Mouse (Mus musculus) lung, embryonic 16.5 days (tissue): Measurements from ENCODE around the gene Rps29. TPM values are rescaled to one million over a fixed set of nuclear protein-coding genes. Genes with fewer than 3 reads are reported as not detected.
"Not testable (repeated sequence)": the region's sequence is repeated elsewhere in the genome, so short reads cannot be mapped to it uniquely, and the experiment has no call there.

Experiments used
- ATAC-seq: fragments of 200-750 bp; cut with Nextera tagmentation; 2 replicates; pipeline ENCODE4 v1.8.0; 2017; ENCODE audit warnings: low read depth, mild to moderate bottlenecking, moderate library complexity
- H3K27ac ChIP-seq: fragments of 300-500 bp; sonication (generic); 2 replicates; pipeline ENCODE4 v1.5.1; 2014; ENCODE audit warnings: mild to moderate bottlenecking, control low read depth, low read length
- H3K27me3 ChIP-seq: fragments of 300-500 bp; sonication (generic); 2 replicates; pipeline ENCODE4 v1.6.1; 2014; ENCODE audit warnings: low read depth, low read length, mixed read lengths; ENCODE audit not compliant: control insufficient read depth, insufficient read depth
- H3K36me3 ChIP-seq: fragments of 300-500 bp; sonication (generic); 2 replicates; pipeline ENCODE4 v1.6.1; 2014; ENCODE audit warnings: low read length; ENCODE audit not compliant: control insufficient read depth, insufficient read depth
- H3K4me1 ChIP-seq: fragments of 300-500 bp; sonication (generic); replicated peaks from 2 replicates; pipeline ENCODE4 v1.6.1; 2014; ENCODE audit warnings: low read length, mixed read lengths; ENCODE audit not compliant: control insufficient read depth, insufficient read depth
- H3K4me2 ChIP-seq: fragments of 300-500 bp; sonication (generic); 2 replicates; pipeline ENCODE4 v1.6.1; 2014; ENCODE audit warnings: low read depth, low read length, control low read depth
- H3K4me3 ChIP-seq: fragments of 300-500 bp; sonication (generic); 2 replicates; pipeline ENCODE4 v1.5.1; 2014; ENCODE audit warnings: mild to moderate bottlenecking, low read length, control low read depth
- H3K9ac ChIP-seq: fragments of 300-500 bp; sonication (generic); 2 replicates; pipeline ENCODE4 v1.6.1; 2014; ENCODE audit warnings: low read length, control low read depth
- H3K9me3 ChIP-seq: fragments of 300-500 bp; sonication (generic); 2 replicates; pipeline ENCODE4 v1.6.1; 2016; ENCODE audit warnings: low read length; ENCODE audit not compliant: control insufficient read depth
- WGBS: fragments of 180-500 bp; shearing (Covaris S2); extraction: QIAGEN DNeasy Blood & Tissue Kit; methylation state at CpG from one replicate; pipeline ENCODE4 v1.1.7; 2014; 5-methylcytosine and 5-hydroxymethylcytosine counted together
- polyA plus RNA-seq: library from polyadenylated mRNA; unstranded; fragments of >200 nt; fragmentation: Nextera tagmentation; extraction: Ambion mirVana; gene quantifications from 2 replicates; pipeline ENCODE4 v1.2.1, GENCODE M21; 2015

Rps29 gene
- polyA plus RNA-seq, 1 experiment from 2014 or later, result 1,851 TPM

GRCm38 (mm10) chr12:69166861-69167581 is 8.0 kb upstream of the Rps29 start:
- H3K9ac ChIP-seq, H3K4me3 ChIP-seq, H3K4me2 ChIP-seq, H3K36me3 ChIP-seq, H3K9me3 ChIP-seq, ATAC-seq, H3K27ac ChIP-seq, H3K27me3 ChIP-seq: not testable (repeated sequence)
- H3K4me1 ChIP-seq, result peaks cover 10% of the 10 kb centered on the region
- WGBS, result 68% methylated on average over 8 of the region's 8 CpGs

- Histone ChIP-seq H3K36me3 (no peaks in the 10 kb centered on the region), H3K4me3 (no peak overlapping the region), H3K4me1 (peaks cover 8% of the 10 kb centered on the region; the same call in 1 of the 2 replicates), H3K27ac (no peak overlapping the region), H3K9me3 (no peaks in the 10 kb centered on the region), H3K4me2 (no peak overlapping the region), H3K27me3 (no peaks in the 10 kb centered on the region), H3K9ac (no peak overlapping the region)
- WGBS, result 39% methylated on average over 3 of the region's 3 CpGs
- no peak for ATAC-seq
These were observed 5.9 kb upstream of the Rps29 start for GRCm38 (mm10) chr12:69164904-69165303.

- H3K27ac ChIP-seq, H3K4me1 ChIP-seq, H3K27me3 ChIP-seq, ATAC-seq, H3K9ac ChIP-seq, H3K36me3 ChIP-seq, H3K4me3 ChIP-seq, H3K4me2 ChIP-seq, H3K9me3 ChIP-seq: not testable (repeated sequence)
- WGBS, result 78% methylated on average over 4 of the region's 4 CpGs
These were observed 4.6 kb upstream of the Rps29 start for GRCm38 (mm10) chr12:69163586-69163985.

GRCm38 (mm10) chr12:69160677-69161076 is 1.7 kb upstream of the Rps29 start:
- peaks cover 16% of the 10 kb centered on the region for H3K36me3 ChIP-seq
- H3K4me1 ChIP-seq, H3K27me3 ChIP-seq, H3K9ac ChIP-seq, ATAC-seq, H3K4me2 ChIP-seq, H3K9me3 ChIP-seq, H3K27ac ChIP-seq, H3K4me3 ChIP-seq: not testable (repeated sequence)
- WGBS, result 70% methylated on average over 2 of the region's 2 CpGs

- WGBS, result 3% methylated on average over 9 of the region's 9 CpGs
- ATAC-seq, result no peak
- Histone ChIP-seq H3K27ac (0 out of 2 replicates have a peak overlapping the region, but pooled peaks have one; percentile 61), H3K4me2 (peak overlapping the region; percentile 39), H3K9ac (no peak overlapping the region), H3K9me3 (no peaks in the 10 kb centered on the region), H3K4me1 (0 out of 2 replicates have a peak, but pooled peaks cover 2% of the 10 kb centered on the region), H3K4me3 (peak overlapping the region; percentile 29), H3K27me3 (no peaks in the 10 kb centered on the region), H3K36me3 (peaks cover 16% of the 10 kb centered on the region)
These were observed 573 bp upstream of the Rps29 start for GRCm38 (mm10) chr12:69159578-69159940.

- under 1% methylated on average over 19 of the region's 19 CpGs for WGBS
- peaks cover 16% of the 10 kb centered on the region for H3K36me3 ChIP-seq
- ATAC-seq, result no peak
- no peaks in the 10 kb centered on the region for H3K27me3 ChIP-seq
- 0 out of 2 replicates have a peak, but pooled peaks cover 2% of the 10 kb centered on the region for H3K4me1 ChIP-seq
- H3K4me3 ChIP-seq, result peak overlapping the region; percentile 70
- peak overlapping the region; percentile 87 for H3K9ac ChIP-seq
- peak overlapping the region; percentile 94 for H3K27ac ChIP-seq
- H3K4me2 ChIP-seq, result peak overlapping the region; percentile 60
- H3K9me3 ChIP-seq, result no peaks in the 10 kb centered on the region
These were observed 621 bp downstream of the Rps29 start for GRCm38 (mm10) chr12:69158366-69158764.

GRCm38 (mm10) chr12:69157107-69157506 is 1.9 kb downstream of the Rps29 start:
- Histone ChIP-seq H3K9ac (no peak overlapping the region), H3K4me3 (no peak overlapping the region), H3K27me3 (no peaks in the 10 kb centered on the region), H3K27ac (no peak overlapping the region), H3K36me3 (peaks cover 16% of the 10 kb centered on the region), H3K4me2 (no peak overlapping the region), H3K9me3 (no peaks in the 10 kb centered on the region), H3K4me1 (0 out of 2 replicates have a peak, but pooled peaks cover 2% of the 10 kb centered on the region)
- no peak for ATAC-seq
- WGBS, result 96% methylated on average over 2 of the region's 2 CpGs

- no peaks in the 10 kb centered on the region for H3K27me3 ChIP-seq
- no peak overlapping the region for H3K4me3 ChIP-seq
- H3K4me1 ChIP-seq, result 0 out of 2 replicates have a peak, but pooled peaks cover 2% of the 10 kb centered on the region
- 71% methylated on average over 4 of the region's 4 CpGs for WGBS
- no peak for ATAC-seq
- no peak overlapping the region for H3K4me2 ChIP-seq
- H3K36me3 ChIP-seq, result peaks cover 16% of the 10 kb centered on the region
- no peak overlapping the region for H3K9ac ChIP-seq
- no peaks in the 10 kb centered on the region for H3K9me3 ChIP-seq
- H3K27ac ChIP-seq, result no peak overlapping the region
These were observed 2.5 kb downstream of the Rps29 start for GRCm38 (mm10) chr12:69156436-69156835.

GRCm38 (mm10) chr12:69155923-69156322 is 3.1 kb downstream of the Rps29 start:
- Histone ChIP-seq H3K9ac (no peak overlapping the region), H3K27me3 (no peaks in the 10 kb centered on the region), H3K36me3 (peaks cover 16% of the 10 kb centered on the region), H3K4me3 (no peak overlapping the region), H3K4me2 (no peak overlapping the region), H3K27ac (no peak overlapping the region), H3K9me3 (no peaks in the 10 kb centered on the region), H3K4me1 (0 out of 2 replicates have a peak, but pooled peaks cover 2% of the 10 kb centered on the region)
- WGBS, result 64% methylated on average over 2 of the region's 2 CpGs
- ATAC-seq, result no peak
